Mouse (Mus musculus): ENCODE measurements at regions not wholly inside any gene's neighbourhood (a gene's known extent, or its start where the extent isn't known, plus 50 kb on each side); places are given as distances from the start of the nearest gene placed in this dataset.
"Not testable (repeated sequence)": the region's sequence is repeated elsewhere in the genome, so short reads cannot be mapped to it uniquely, and the experiment has no call there.

DNA sequence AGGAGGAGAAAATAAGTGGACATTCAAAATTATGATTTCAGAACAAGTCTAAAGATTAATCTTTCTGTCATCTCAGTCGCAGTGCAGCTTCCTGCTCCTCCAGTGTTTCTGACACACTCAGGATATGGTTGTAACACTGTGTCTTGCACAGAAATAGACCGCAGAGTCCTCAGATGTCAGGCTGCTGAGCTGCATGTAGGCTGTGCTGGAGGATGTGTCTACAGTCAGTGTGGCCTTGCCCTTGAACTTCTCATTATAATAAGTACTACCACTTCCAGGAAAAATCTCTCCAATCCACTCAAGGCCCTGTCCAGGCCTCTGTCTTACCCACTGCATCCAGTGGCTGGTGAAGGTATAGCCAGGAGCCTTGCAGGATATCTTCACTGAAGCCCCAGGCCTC, 804.9 kb upstream of the Zfp386 start:
- not testable (repeated sequence) for TF ChIP-seq ZNF384 (IDR thresholded peaks at IDR 0.05; ENCODE audit: low read depth, low read length); CHD2 (IDR thresholded peaks at IDR 0.05; ENCODE audit: low read depth, low read length); ZC3H11A (IDR thresholded peaks at IDR 0.05; ENCODE audit: borderline replicate concordance, low read depth, low read length); MAFK (IDR thresholded peaks at IDR 0.05; ENCODE audit: insufficient read depth, low read depth, low read length)

Data from ES-E14 (cell line).